Mouse (Mus musculus): ENCODE results near the gene Tifab.

Gene Tifab

GRCm38 (mm10) chr13:56176310-56176709, 2.4 kb downstream of the Tifab start:
- DNase-seq (ENCODE audit: low spot score) = no peak

DNA sequence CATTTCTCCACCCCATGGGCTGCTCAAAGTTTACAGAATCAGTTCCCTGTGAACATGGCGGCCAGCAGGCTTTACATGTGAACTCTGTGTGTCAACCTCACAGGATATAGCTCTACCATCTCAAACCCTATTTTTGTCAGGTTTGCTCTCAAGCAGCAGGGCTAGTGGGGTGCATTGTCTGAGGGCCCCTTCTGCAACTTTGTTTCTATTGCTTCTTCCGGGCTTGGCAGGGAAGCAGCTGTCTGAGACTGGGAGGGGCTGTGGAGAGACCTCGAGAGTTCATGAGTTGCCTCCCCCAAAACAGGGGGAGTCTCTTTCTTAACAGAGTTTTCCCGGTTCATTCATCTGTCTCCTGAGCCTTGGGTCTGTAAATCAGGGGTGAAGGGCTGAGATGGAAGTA, 2.8 kb downstream of the Tifab start:
- DNase-seq (ENCODE audit: low spot score) = no peak

GRCm38 (mm10) chr13:56172901-56173545, 5.7 kb downstream of the Tifab start:
- no peak for DNase-seq (ENCODE audit: low spot score)

- DNase-seq (ENCODE audit: low spot score) = no peak
Observed at GRCm38 (mm10) chr13:56172106-56172505, 6.6 kb downstream of the Tifab start.

DNA sequence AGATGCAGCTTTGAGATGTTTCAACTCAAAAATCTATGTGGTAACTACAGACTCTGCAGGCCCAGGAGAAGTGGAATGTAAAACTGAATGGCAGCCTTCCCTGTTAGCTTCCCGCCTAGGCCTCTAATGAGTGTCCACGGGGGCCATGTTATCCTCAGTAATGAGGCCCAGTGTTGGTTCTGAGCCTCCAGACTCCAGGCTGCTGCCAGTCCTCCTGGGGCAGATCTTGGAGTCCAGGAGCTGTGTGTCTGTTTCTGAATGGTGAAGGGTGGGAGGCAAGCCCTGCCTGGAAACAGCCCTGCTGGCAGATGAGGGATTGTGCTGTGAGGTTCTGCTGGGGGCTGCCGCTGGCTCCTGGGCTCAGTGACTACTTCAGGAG, 10.3 kb downstream of the Tifab start:
- DNase-seq (ENCODE audit: low spot score) = no peak

DNA sequence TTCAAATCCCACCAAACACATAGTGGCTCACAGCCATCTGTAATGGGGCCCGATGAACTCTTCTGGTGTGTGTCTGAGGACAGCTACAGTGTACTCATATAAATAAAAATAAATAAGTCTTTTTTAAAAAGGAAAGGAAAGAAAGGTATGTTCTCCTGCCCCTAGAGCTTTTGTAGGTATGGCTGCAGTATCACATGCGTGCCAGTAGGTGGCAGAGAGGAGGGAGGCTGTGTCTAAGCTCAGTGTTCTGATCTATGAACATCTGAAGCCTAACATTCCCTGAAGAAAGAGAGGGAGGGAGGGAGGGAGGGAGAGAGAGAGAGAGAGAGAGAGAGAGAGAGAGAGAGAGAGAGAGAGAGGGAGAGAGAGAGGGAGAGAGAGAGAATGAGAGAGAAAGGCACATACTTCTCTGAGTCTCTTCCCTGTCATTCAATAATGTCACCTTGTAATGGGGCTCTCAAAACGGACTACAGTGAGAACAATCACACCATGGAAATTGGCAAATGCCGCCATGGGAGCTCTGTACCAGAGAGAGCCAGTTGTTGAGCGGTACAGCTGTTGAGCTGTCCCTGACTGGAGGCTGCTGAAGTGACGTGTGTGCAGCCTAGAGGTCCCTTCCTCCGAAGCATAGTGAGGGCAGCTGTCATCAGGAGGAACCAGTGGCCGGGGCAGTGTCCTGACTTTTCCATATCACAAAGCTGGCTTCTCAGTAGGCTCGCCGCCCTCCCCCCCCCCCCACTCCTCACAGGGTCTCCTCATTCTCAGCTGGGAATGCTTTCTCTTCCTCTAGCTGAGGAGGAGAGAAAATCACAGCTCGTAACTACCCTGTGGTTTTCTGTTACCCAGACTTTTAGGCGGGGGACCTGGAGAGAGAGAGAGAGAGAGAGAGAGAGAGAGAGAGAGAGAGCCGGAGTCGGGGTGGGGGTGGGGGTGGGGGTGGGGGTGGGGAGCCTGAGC, 11.0 kb downstream of the Tifab start:
- no peak for DNase-seq (ENCODE audit: low spot score)

- DNase-seq (ENCODE audit: low spot score) = no peak
Observed at GRCm38 (mm10) chr13:56165561-56165960, 13.1 kb downstream of the Tifab start.

GRCm38 (mm10) chr13:56164372-56164771, 14.3 kb downstream of the Tifab start:
- no peak for DNase-seq (ENCODE audit: low spot score)

DNA sequence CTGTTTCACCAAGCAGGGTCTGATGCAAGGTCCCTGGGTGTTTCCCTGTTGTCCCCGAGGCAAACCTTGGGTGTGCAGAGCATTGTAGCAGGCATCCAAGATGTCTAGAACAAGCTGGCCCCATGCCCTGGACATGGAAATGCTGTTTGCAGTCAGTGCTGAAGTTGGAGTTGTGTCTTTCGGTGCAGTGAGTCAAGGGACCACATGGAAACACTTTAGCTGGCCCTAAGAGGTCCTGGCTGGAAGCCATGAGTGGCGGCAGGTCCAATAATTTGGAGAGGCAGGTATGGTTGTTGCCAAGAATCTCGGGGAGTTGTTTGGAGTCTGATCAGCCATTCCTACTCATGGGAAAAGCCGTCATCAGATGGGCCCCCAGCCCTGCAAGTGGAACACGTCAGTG, 14.9 kb downstream of the Tifab start:
- DNase-seq (ENCODE audit: low spot score) = no peak

- no peak for DNase-seq (ENCODE audit: low spot score)
Observed at GRCm38 (mm10) chr13:56162859-56163258, 15.8 kb downstream of the Tifab start.

GRCm38 (mm10) chr13:56159614-56160363, 18.9 kb downstream of the Tifab start:
- no peak for DNase-seq (ENCODE audit: low spot score)

DNA sequence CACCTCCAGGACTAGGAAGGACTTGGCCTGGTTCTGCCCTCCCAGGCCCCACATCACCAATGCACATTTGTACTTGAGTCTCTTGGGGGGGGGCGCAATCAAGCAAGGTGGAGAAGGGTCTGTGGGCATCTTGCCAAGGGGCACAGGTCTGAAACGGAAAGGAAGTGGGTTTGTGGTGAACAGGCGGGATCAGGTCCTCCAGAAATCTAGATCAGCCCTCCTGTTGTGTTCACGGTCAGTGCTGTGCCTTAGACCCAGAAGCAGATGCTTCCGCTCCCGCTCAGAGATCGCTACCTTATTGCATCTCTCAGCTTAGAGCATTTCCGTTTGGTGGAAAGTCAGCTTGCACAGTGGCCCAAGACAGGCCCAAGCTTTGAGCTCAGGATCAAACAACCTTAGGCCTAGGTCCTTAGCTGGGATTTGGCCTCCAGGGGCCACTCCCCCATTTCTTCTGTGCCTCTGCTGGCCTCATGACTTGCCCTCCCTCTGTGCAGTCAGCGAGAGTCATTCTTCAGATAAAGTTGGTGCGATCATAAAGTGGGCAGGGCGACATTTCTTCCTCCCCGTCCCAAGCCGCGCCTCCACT, 19.6 kb downstream of the Tifab start:
- DNase-seq (ENCODE audit: low spot score) = no peak

- no peak for DNase-seq (ENCODE audit: low spot score)
Observed at GRCm38 (mm10) chr13:56155671-56156070, 23.0 kb downstream of the Tifab start.

DNA sequence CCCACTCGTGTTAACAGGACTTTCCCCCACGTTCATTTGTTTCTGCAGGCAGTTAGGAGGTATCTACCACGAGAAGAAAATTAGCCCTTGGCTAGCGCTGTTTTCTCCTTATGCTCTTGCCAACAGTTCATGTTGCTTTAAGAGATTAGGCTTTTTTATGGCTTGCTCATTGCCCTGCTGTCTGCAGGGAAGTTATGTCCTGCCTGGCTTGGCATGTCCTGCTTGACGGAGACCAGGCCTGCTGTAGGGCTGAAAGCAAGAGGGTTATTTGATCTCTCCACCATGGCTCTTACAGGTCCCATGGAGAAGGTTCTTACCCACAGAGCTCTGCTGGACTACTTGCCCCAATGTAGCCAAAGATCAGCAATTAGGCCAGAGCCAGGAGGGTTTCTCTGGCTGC, 23.6 kb downstream of the Tifab start:
- DNase-seq (ENCODE audit: low spot score) = no peak

DNA sequence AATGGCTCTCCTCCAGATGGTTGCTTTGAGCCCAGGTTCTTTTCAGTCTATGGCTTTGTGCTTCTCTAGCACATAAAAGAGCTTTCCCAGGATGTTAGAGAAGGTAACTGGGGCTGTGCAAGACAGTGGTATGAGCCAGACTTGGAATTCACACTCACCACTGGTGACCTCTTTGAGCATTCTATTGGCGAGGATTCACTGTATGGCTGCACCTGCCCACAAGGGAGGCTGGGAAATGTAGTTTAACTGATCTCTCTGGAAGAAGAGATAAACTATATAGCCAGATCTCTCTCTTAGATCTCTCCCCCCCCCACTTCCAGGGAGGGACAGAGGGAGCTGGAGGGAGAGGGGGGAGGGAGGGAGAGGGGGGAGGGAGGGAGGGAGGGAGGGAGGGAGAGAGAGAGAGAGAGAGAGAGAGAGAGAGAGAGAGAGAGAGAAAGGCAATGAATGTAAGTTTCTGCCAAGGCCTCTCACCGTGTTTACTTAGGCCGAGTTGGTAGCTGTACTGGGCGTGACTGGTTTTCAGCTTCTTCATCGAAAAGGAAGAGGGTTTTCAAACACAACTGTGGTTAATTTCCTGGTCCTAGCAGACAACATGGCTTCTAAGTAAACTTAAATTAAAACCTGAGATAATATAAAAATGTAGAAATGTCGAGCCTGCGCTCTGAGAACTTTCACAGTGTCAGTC, 25.8 kb downstream of the Tifab start:
- no peak for DNase-seq (ENCODE audit: low spot score)

- peak; percentile 66 for DNase-seq (ENCODE audit: low spot score)
Observed at GRCm38 (mm10) chr13:56151404-56152226, 27.1 kb downstream of the Tifab start.

- no peak for DNase-seq (ENCODE audit: low spot score)
Observed at GRCm38 (mm10) chr13:56145523-56145922, 33.2 kb downstream of the Tifab start.

DNA sequence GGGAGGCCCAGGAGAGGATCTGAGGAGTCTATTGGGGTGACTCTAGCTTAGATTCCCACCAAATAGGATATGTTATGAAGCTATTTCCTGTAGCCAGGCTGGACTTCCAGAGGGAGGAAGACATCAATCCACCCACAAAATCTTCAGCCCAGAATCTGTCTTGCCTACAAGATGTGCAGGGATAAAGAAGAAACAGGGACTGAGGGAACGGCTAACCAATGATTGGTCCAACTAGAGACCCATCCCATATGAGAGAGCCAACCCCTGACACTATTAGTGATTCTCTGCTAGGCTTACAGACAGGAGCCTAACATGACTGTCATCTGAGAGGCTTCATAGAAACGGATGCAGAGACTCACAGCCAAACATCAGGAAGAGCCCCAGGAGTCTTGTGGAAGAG, 34.7 kb downstream of the Tifab start:
- no peak for DNase-seq (ENCODE audit: low spot score)

DNA sequence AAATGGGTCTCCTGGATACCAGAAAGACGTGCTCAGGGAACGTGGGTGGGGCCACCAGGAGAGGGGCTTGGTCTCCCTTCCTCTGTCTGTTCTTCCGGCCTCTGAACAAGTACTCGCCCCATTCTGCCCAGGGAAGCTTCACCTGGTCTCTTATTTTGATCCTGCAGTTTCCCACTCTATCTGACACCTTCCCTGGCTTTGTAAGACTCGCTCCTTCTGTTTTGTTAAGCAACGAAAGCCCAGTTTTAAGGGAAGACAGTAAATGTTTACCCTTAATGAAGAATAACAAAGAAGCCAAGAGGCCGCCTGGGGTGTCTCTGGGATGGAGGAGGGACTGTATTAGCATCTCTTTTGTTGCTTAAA, 35.6 kb downstream of the Tifab start:
- DNase-seq (ENCODE audit: low spot score) = no peak

DNA sequence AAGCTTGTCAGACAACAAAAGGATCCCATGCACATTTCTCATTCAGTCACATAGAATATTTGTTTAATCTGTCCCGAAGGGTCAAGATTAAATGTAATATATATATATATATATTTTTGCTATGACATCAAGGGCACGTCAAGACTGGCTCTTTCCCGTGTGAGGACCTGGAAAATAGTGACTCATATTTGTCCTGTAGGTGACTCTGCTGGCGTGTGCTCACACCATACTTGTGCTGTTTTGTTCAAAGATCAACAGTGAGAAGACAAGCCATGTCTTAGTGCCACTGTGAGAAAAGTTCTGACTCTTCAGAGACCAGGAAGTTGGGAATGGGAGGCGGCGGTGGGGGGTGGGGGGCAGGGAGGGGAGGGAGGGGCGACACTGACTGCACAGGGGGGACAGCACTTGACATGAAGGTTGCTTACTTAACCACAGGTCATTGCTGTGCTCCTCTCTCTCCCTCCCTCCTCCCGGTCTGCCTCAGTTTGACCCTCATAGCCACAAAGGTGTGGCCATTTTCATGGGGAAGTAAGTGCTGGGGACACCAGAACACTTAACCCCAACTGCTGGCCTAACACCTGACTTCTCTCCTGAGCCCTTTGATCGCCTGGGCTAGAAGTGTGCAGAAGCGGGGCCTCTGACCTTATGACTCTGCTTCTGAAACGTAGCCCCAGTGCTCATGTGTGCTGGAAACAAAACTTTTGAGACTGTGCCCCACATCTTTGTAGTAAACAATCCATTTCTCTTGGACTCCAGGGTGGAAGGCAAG, 36.1 kb downstream of the Tifab start:
- DNase-seq (ENCODE audit: low spot score) = no peak
